Mouse (Mus musculus): Measurements from ENCODE around the gene Apoa5. TPM values are rescaled to one million over a fixed set of nuclear protein-coding genes. Genes with fewer than 3 reads are reported as not detected.

Apoa5 gene
- 0.09 and 0.42 TPM in 2 replicates for total RNA-seq (2012; rRNA removed)

DNA sequence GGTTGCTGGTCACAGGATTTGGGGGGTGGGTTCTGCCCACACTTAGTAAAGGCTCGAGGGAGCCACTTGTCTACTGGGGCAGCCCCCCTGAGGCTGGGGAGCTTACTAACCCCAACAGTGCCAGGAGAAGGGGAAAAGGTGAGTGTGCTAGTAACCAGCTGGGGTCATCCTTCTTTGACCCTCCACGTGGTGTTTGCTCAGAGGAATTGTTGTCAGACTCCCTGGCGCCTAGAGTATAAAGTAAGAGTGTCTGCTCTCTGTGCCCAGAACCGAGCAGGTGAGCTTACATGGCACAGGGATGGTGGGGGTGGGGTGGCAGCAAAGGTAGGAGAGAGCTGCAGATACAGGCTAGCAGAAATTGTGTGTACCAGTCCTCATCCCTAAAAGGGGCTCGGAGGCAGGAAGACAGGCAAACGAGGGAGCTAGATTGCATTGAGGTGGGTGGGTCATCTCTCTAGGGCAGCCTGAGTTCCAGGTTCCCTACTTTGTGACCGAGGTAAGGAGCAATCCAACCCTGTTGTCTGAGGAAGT, at the start of gene Apoa5:
Gene Apoa5 (plus strand): TSS at position 291 of the 531 bp plus-strand sequence.
- Histone ChIP-seq H3K36me3 (ENCODE audit: control insufficient read depth, insufficient read depth, low read length, poor library complexity, severe bottlenecking) (no peaks in the 10 kb centered on the region), H3K4me3 (ENCODE audit: insufficient read depth in 1 of 2, low read depth in 1 of 2, low read length in 2 of 2, poor library complexity in 1 of 2, severe bottlenecking in 1 of 2) (no peak within 1 kb of the TSS), H3K9me3 (ENCODE audit: control insufficient read depth, insufficient read depth, low read depth, low read length) (no peaks in the 10 kb centered on the region), H3K27ac (ENCODE audit: insufficient read depth, low read depth, low read length, poor library complexity, severe bottlenecking) (no peak within 1 kb of the TSS), H3K4me1 (ENCODE audit: control insufficient read depth in 2 of 2, insufficient read depth in 2 of 2, low read length in 2 of 2, poor library complexity in 1 of 2) (peaks cover 0 to 2% of the 10 kb centered on the region in 2 experiments; a peak in 1 of 4 replicates), H3K9ac (ENCODE audit: insufficient read depth, low read depth, low read length, poor library complexity, severe bottlenecking) (no peak within 1 kb of the TSS)
- in situ Hi-C loops (cut with MboI; ENCODE audit: low sequenced_read_pairs in 2 of 2, unreplicated experiment in 2 of 2): no loop called here
- no peak for DNase-seq (ENCODE audit: low read depth, low spot score)
- TF ChIP-seq MAFK (IDR thresholded peaks at IDR 0.05; ENCODE audit: insufficient read depth, low read depth, low read length): no peak

DNA sequence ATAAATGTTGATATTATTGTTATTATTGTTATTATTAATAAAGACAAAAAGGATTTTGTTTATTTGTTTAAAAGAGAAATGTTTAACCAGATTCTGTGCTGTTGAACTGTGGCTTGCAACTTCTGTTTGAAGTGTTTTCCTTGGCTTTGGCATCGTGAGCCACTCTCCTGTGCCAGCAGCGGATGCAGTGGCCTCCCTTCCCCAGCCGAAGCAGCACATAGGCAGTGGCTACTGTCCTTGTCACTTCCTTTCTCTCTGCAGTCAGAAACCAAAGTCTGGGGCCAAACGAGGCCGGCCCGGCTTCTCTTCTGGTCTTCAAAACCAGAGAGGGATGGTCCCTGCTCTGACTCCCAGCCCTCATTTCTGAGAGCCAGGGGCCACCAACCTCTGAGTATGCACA, 45.3 kb upstream of the Apoa5 start:
- in situ Hi-C loops (cut with MboI; ENCODE audit: low sequenced_read_pairs in 2 of 2, unreplicated experiment in 2 of 2): no loop called here
- Histone ChIP-seq H3K27ac (ENCODE audit: insufficient read depth, low read depth, low read length, poor library complexity, severe bottlenecking) (no peak overlapping the region), H3K9me3 (ENCODE audit: control insufficient read depth, insufficient read depth, low read depth, low read length) (no peaks in the 10 kb centered on the region), H3K9ac (ENCODE audit: insufficient read depth, low read depth, low read length, poor library complexity, severe bottlenecking) (no peak overlapping the region), H3K4me3 (ENCODE audit: insufficient read depth in 1 of 2, low read depth in 1 of 2, low read length in 2 of 2, poor library complexity in 1 of 2, severe bottlenecking in 1 of 2) (no peak overlapping the region), H3K4me1 (ENCODE audit: control insufficient read depth in 2 of 2, insufficient read depth in 2 of 2, low read length in 2 of 2, poor library complexity in 1 of 2) (no peaks in the 10 kb centered on the region), H3K36me3 (ENCODE audit: control insufficient read depth, insufficient read depth, low read length, poor library complexity, severe bottlenecking) (peaks cover 13% of the 10 kb centered on the region)
- no peak for DNase-seq (ENCODE audit: low read depth, low spot score)
- TF ChIP-seq HCFC1 (IDR thresholded peaks at IDR 0.05; ENCODE audit: borderline replicate concordance, insufficient read depth, low read length): no peak
- no peak for TF ChIP-seq CHD2 (IDR thresholded peaks at IDR 0.05; ENCODE audit: low read depth, low read length)
- no peak for TF ChIP-seq ZC3H11A (IDR thresholded peaks at IDR 0.05; ENCODE audit: borderline replicate concordance, low read depth, low read length)
- no peak for TF ChIP-seq ZNF384 (IDR thresholded peaks at IDR 0.05; ENCODE audit: low read depth, low read length)
- no peak for TF ChIP-seq MAFK (IDR thresholded peaks at IDR 0.05; ENCODE audit: insufficient read depth, low read depth, low read length)

DNA sequence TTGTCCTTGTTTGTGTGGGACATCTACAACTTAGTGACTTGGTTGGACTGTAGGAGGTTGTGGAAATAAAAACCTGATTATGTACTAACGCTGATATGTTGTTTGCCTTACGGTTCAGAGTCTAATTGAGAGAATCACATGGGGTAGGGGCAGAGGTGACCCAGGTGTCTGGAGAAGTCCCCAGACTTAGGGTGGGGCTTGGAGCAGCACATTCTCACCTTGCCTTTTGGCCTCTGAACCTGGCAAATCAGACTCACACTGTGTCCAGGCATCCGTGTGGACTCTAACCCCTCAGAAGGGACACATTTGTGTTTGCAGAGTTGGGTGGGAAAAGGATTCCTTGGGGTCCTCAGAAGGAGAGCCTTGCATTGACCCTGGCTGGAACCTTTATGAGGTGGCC, 44.3 kb upstream of the Apoa5 start:
- TF ChIP-seq ZNF384 (IDR thresholded peaks at IDR 0.05; ENCODE audit: low read depth, low read length) (no peak), ZC3H11A (IDR thresholded peaks at IDR 0.05; ENCODE audit: borderline replicate concordance, low read depth, low read length) (no peak), HCFC1 (IDR thresholded peaks at IDR 0.05; ENCODE audit: borderline replicate concordance, insufficient read depth, low read length) (no peak), MAFK (IDR thresholded peaks at IDR 0.05; ENCODE audit: insufficient read depth, low read depth, low read length) (no peak), CHD2 (IDR thresholded peaks at IDR 0.05; ENCODE audit: low read depth, low read length) (no peak)
- Histone ChIP-seq H3K4me3 (ENCODE audit: insufficient read depth in 1 of 2, low read depth in 1 of 2, low read length in 2 of 2, poor library complexity in 1 of 2, severe bottlenecking in 1 of 2) (no peak overlapping the region), H3K27ac (ENCODE audit: insufficient read depth, low read depth, low read length, poor library complexity, severe bottlenecking) (no peak overlapping the region), H3K9me3 (ENCODE audit: control insufficient read depth, insufficient read depth, low read depth, low read length) (no peaks in the 10 kb centered on the region), H3K4me1 (ENCODE audit: control insufficient read depth in 2 of 2, insufficient read depth in 2 of 2, low read length in 2 of 2, poor library complexity in 1 of 2) (peaks cover 0 to 2% of the 10 kb centered on the region in 2 experiments; a peak in 1 of 4 replicates), H3K36me3 (ENCODE audit: control insufficient read depth, insufficient read depth, low read length, poor library complexity, severe bottlenecking) (peaks cover 13% of the 10 kb centered on the region), H3K9ac (ENCODE audit: insufficient read depth, low read depth, low read length, poor library complexity, severe bottlenecking) (no peak overlapping the region)
- no peak for DNase-seq (ENCODE audit: low read depth, low spot score)
- in situ Hi-C loops (cut with MboI; ENCODE audit: low sequenced_read_pairs in 2 of 2, unreplicated experiment in 2 of 2): no loop called here

DNA sequence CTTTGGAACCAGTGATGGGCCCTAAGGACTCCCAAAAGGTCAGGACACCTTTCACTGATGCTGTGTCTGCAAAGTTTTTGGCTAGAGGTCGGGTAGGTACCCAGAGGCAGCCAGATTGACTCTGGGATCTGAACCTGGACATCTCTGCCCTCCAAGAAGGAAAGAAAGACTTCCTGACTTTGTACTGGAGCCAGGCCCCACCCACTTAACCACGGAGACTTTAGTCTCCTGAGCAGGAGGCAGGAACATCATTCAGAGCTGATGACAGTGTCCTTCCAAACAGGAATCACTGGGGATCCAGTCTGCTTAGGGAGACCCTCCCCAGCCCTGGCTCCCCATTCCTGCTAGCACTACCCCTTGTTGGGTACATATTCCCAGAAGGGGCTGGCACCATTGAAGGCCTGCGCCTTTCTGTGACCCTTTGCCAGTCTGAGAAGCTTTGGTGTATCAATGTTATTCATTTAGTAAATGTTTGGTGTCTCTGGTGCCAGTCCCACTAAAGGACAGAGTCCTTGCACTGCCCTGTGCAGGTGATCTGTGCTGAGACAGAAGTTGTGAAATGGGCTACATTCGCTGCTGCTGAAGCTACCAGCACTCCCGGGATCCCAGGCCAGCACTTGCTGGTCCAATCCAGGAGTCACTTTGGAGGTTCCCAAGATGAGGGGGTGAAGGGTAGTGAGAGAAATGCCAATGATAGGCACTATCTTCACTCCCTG, 43.3 kb upstream of the Apoa5 start:
- TF ChIP-seq ZC3H11A (IDR thresholded peaks at IDR 0.05; ENCODE audit: borderline replicate concordance, low read depth, low read length): no peak
- TF ChIP-seq HCFC1 (IDR thresholded peaks at IDR 0.05; ENCODE audit: borderline replicate concordance, insufficient read depth, low read length): no peak
- no peak for TF ChIP-seq CHD2 (IDR thresholded peaks at IDR 0.05; ENCODE audit: low read depth, low read length)
- TF ChIP-seq MAFK (IDR thresholded peaks at IDR 0.05; ENCODE audit: insufficient read depth, low read depth, low read length): no peak
- no peak for TF ChIP-seq ZNF384 (IDR thresholded peaks at IDR 0.05; ENCODE audit: low read depth, low read length)
- in situ Hi-C loops (cut with MboI; ENCODE audit: low sequenced_read_pairs in 2 of 2, unreplicated experiment in 2 of 2): no loop called here
- no peak for DNase-seq (ENCODE audit: low read depth, low spot score)
- peaks cover 0 to 2% of the 10 kb centered on the region in 2 experiments; a peak in 1 of 4 replicates for H3K4me1 ChIP-seq (ENCODE audit: control insufficient read depth in 2 of 2, insufficient read depth in 2 of 2, low read length in 2 of 2, poor library complexity in 1 of 2)
- H3K4me3 ChIP-seq (ENCODE audit: insufficient read depth in 1 of 2, low read depth in 1 of 2, low read length in 2 of 2, poor library complexity in 1 of 2, severe bottlenecking in 1 of 2): no peak overlapping the region
- no peak overlapping the region for H3K9ac ChIP-seq (ENCODE audit: insufficient read depth, low read depth, low read length, poor library complexity, severe bottlenecking)
- peaks cover 11% of the 10 kb centered on the region for H3K36me3 ChIP-seq (ENCODE audit: control insufficient read depth, insufficient read depth, low read length, poor library complexity, severe bottlenecking)
- H3K27ac ChIP-seq (ENCODE audit: insufficient read depth, low read depth, low read length, poor library complexity, severe bottlenecking): no peak overlapping the region
- H3K9me3 ChIP-seq (ENCODE audit: control insufficient read depth, insufficient read depth, low read depth, low read length): no peaks in the 10 kb centered on the region
